Mouse (Mus musculus) midbrain, embryonic 16.5 days (tissue): ENCODE results near the gene Zbtb24. TPM values are rescaled to one million over a fixed set of nuclear protein-coding genes. Genes with fewer than 3 reads are reported as not detected.

Experiments used
- ATAC-seq: fragments of 200-750 bp; cut with Nextera tagmentation; 2 replicates; pipeline ENCODE4 v1.8.0; 2017; ENCODE audit warnings: moderate TSS enrichment
- H3K27ac ChIP-seq: fragments of 300-500 bp; sonication (generic); 2 replicates; pipeline ENCODE4 v1.5.1; 2014; ENCODE audit warnings: mild to moderate bottlenecking, low read length, mixed read lengths
- H3K27me3 ChIP-seq: fragments of 300-500 bp; sonication (generic); 2 replicates; pipeline ENCODE4 v1.6.1; 2014; ENCODE audit warnings: low read depth, low read length, mixed read lengths; ENCODE audit not compliant: control insufficient read depth, insufficient read depth
- H3K36me3 ChIP-seq: fragments of 300-500 bp; sonication (generic); 2 replicates; pipeline ENCODE4 v1.6.1; 2014; ENCODE audit warnings: mild to moderate bottlenecking, low read length, moderate library complexity, mixed read lengths; ENCODE audit not compliant: control insufficient read depth, insufficient read depth
- H3K4me1 ChIP-seq: fragments of 300-500 bp; sonication (generic); 2 replicates; pipeline ENCODE4 v1.6.1; 2014; ENCODE audit warnings: mild to moderate bottlenecking, low read length, mixed read lengths; ENCODE audit not compliant: control insufficient read depth, insufficient read depth
- H3K4me2 ChIP-seq: fragments of 300-500 bp; sonication (generic); 2 replicates; pipeline ENCODE4 v1.6.1; 2014; ENCODE audit warnings: mild to moderate bottlenecking, low read length, mixed read lengths
- H3K4me3 ChIP-seq: fragments of 300-500 bp; sonication (generic); 2 replicates; pipeline ENCODE4 v1.5.1; 2014; ENCODE audit warnings: low read depth, mild to moderate bottlenecking, low read length, moderate library complexity, mixed read lengths
- H3K9ac ChIP-seq: fragments of 300-500 bp; sonication (generic); 2 replicates; pipeline ENCODE4 v1.6.1; 2014; ENCODE audit warnings: low read depth, low read length, mixed read lengths
- H3K9me3 ChIP-seq: fragments of 300-500 bp; sonication (generic); replicated peaks from 2 replicates; pipeline ENCODE4 v1.6.1; 2014; ENCODE audit warnings: mild to moderate bottlenecking, low read length, mixed read lengths; ENCODE audit not compliant: control insufficient read depth, poor library complexity, severe bottlenecking
- WGBS: fragments of 180-500 bp; shearing (Covaris S2); extraction: QIAGEN DNeasy Blood & Tissue Kit; methylation state at CpG from one replicate; pipeline ENCODE4 v1.1.7; 2014; 5-methylcytosine and 5-hydroxymethylcytosine counted together
- polyA plus RNA-seq: library from polyadenylated mRNA; unstranded; fragments of >200 nt; fragmentation: Nextera tagmentation; extraction: Ambion mirVana; gene quantifications from 2 replicates; pipeline ENCODE4 v1.2.1, GENCODE M21; 2015

Gene Zbtb24
- polyA plus RNA-seq, 1 experiment from 2014 or later: 19.3 TPM

DNA sequence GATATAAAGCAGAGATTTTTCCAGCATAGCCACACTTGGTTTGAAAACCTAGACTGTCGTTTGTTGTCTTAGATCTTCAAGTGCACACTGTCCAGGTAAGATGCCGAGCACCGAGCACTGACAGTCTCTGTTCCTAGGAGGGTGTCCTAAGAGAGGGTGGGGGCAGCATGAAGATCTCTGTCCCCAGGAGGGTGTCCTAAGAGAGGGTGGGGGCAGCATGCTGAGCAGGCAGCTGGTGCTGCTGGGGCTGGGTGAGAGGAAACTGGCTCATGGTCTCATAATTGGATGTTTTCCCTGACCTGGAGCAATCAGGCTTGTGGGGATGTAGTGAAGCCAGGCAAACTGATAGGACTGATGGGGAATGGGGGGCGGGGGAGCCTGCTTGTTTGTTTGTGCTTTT is 9.8 kb downstream of the Zbtb24 start:
- H3K4me2 ChIP-seq: no peak overlapping the region
- H3K9ac ChIP-seq: no peak overlapping the region
- no peak overlapping the region for H3K4me3 ChIP-seq
- H3K27ac ChIP-seq: no peak overlapping the region
- 77% methylated on average over 4 of the region's 4 CpGs for WGBS
- no peaks in the 10 kb centered on the region for H3K27me3 ChIP-seq
- no peaks in the 10 kb centered on the region for H3K9me3 ChIP-seq
- peaks cover 27% of the 10 kb centered on the region for H3K36me3 ChIP-seq
- no peak for ATAC-seq
- no peaks in the 10 kb centered on the region for H3K4me1 ChIP-seq

DNA sequence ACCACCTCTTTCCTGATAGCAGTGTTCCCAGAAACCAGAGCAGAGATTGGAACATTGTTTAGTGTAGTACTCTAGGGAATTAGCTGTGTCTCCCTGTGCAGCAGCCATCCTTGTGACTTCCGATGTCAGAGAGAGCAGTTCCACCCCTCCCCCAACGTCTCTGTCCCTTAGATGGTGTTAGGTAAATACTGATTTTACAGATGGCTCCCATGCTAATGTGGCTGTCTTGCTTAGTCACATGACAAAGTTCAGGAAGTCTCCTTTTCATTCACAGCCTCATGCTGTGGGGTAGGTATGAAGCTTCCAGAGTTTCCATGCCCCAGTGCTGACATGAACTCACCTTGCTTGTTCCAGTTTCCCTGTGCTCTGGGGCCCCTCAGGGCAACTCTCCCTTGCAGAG is 10.3 kb downstream of the Zbtb24 start:
- Histone ChIP-seq H3K4me3 (no peak overlapping the region), H3K4me2 (no peak overlapping the region), H3K36me3 (peaks cover 24% of the 10 kb centered on the region), H3K4me1 (no peaks in the 10 kb centered on the region), H3K9me3 (no peaks in the 10 kb centered on the region), H3K9ac (no peak overlapping the region), H3K27ac (no peak overlapping the region), H3K27me3 (no peaks in the 10 kb centered on the region)
- no peak for ATAC-seq
- 42% methylated on average over 2 of the region's 2 CpGs for WGBS

DNA sequence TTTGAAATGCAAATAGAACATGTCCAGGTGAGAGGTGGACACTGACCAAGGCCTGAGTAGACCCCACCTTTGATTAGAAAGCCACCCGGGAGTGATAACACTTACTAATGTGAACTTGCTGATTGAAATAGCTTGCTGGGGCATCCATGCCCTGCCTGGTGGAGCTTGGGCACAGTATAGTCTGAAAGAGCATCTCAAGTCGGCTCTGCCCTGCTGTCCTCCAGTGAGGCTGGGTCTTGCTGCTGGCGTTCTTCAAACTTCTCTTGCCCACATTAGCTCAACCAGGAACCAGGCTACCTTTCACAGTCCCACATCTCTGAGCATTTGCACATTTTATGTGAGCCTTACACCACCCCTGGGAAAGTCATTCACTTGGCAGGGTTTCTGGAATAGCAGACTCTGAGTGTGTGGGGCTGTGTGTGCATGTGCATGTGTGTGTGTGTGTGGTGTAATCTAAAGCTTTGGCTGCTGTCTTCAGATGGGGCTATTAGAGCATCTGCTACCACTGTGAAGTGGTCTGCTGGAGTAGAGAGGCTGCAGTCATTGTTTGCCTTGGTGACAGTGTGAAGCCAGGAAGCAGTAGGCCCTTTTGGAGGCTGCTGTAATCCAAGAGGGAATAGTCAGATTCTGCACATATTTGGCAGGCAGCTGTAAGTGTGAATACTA is 11.0 kb downstream of the Zbtb24 start:
- Histone ChIP-seq H3K9me3 (no peaks in the 10 kb centered on the region), H3K27me3 (no peaks in the 10 kb centered on the region), H3K9ac (no peak overlapping the region), H3K27ac (no peak overlapping the region), H3K4me2 (no peak overlapping the region), H3K4me3 (no peak overlapping the region), H3K36me3 (peaks cover 19% of the 10 kb centered on the region), H3K4me1 (no peaks in the 10 kb centered on the region)
- WGBS: 83% methylated on average over 3 of the region's 3 CpGs
- no peak for ATAC-seq

DNA sequence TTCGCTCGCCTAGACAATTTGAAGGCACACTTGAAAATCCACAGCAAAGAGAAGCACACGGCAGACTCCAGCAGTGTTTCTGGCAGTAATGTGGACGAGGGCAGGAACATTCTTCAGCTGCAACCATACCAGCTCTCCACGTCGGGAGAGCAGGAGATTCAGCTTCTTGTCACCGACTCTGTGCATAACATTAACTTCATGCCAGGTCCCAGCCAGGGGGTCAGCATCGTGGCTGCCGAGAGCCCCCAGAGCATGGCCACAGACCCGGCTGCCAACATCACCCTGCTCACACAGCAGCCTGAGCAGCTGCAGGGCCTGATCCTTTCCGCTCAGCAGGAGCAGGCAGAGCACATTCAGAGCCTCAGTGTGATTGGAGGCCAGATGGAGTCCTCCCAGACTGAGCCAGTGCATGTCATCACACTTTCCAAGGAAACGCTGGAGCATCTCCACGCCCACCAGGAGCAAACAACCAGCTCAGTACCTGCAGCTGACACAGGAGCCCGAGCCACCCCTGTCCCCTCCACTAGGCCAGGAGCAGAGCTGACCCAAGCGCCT is 14.3 kb downstream of the Zbtb24 start:
- 38% methylated on average over 15 of the region's 15 CpGs for WGBS
- H3K27ac ChIP-seq: no peak overlapping the region
- no peak overlapping the region for H3K9ac ChIP-seq
- H3K4me2 ChIP-seq: no peak overlapping the region
- no peaks in the 10 kb centered on the region for H3K27me3 ChIP-seq
- no peaks in the 10 kb centered on the region for H3K4me1 ChIP-seq
- H3K4me3 ChIP-seq: no peak overlapping the region
- no peaks in the 10 kb centered on the region for H3K9me3 ChIP-seq
- ATAC-seq: no peak; the same call in 1 of the 2 replicates
- H3K36me3 ChIP-seq: peaks cover 13% of the 10 kb centered on the region

DNA sequence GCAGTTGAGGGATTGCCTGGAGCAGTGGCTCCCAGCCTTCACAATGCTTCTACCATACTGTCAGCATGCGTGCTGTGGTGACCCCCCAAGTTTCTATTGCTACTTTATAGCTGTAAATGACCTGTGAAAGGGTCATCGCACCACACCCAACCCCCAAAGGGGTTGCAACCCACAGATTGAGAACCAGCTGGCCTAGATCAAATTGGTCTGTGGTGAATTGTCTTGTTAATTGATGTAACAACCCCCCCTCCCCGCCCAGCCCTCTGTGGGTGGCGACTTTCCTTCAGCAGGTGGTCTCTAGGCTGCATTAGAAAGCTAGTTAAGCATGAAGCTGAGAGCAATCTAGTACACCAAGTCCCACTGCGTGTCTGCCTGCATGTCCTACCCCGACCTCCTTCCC is 17.1 kb downstream of the Zbtb24 start:
- 33% methylated on average over 6 of the region's 6 CpGs for WGBS
- Histone ChIP-seq H3K4me1 (no peaks in the 10 kb centered on the region), H3K4me3 (no peak overlapping the region), H3K9me3 (no peaks in the 10 kb centered on the region), H3K27me3 (no peaks in the 10 kb centered on the region), H3K27ac (no peak overlapping the region), H3K36me3 (peaks cover 13% of the 10 kb centered on the region), H3K4me2 (no peak overlapping the region), H3K9ac (no peak overlapping the region)
- ATAC-seq: no peak

DNA sequence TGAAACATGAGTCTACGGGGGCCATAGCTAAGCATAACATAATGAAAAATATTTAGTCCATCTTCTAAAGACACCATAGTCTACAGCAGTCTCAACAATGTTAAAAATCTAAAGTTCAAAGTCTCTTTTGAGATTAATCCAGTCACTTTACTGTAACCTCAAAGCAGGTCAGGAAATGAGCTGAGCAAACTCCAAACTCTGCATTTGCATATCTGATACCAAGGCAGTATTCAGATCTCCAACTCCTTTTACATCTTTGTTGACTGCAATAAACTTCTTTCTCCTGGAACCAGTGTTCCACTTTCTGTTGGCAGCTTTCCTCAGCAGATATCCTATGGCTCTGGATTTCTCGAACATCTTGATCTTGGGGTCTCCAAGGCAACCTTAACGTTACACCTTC is 20.5 kb downstream of the Zbtb24 start:
- Histone ChIP-seq H3K27ac (no peak overlapping the region), H3K4me1 (0 out of 2 replicates have a peak, but pooled peaks cover under 1% of the 10 kb centered on the region), H3K4me2 (no peak overlapping the region), H3K27me3 (no peaks in the 10 kb centered on the region), H3K4me3 (no peak overlapping the region), H3K9me3 (no peaks in the 10 kb centered on the region), H3K36me3 (0 out of 2 replicates have a peak, but pooled peaks cover 2% of the 10 kb centered on the region), H3K9ac (no peak overlapping the region)
- no peak for ATAC-seq
- 85% methylated on average over 3 of the region's 3 CpGs for WGBS

DNA sequence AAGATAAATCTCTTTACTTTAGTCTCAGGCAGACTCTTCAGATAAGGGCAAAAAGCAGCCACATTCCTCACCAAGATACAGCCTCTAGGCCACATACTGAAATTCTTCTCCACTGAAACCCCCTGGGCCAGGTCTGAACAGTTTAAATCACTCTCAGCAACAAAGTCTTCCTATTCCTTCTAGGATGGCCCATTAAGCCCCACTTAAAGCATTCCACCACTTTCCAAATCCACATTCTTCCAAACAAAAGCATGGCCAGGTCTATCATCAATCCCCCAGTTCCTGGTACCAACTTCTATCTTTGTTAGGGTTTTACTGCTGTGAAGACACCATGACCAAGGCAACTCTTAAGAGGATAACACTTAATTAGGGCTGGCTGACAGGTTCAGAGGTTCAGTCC is 22.4 kb downstream of the Zbtb24 start:
- Histone ChIP-seq H3K4me2 (no peak overlapping the region), H3K27me3 (no peaks in the 10 kb centered on the region), H3K4me3 (no peak overlapping the region), H3K27ac (no peak overlapping the region), H3K9ac (no peak overlapping the region), H3K36me3 (0 out of 2 replicates have a peak, but pooled peaks cover 2% of the 10 kb centered on the region), H3K9me3 (no peaks in the 10 kb centered on the region), H3K4me1 (peaks cover 8% of the 10 kb centered on the region; the same call in 1 of the 2 replicates)
- no peak for ATAC-seq

DNA sequence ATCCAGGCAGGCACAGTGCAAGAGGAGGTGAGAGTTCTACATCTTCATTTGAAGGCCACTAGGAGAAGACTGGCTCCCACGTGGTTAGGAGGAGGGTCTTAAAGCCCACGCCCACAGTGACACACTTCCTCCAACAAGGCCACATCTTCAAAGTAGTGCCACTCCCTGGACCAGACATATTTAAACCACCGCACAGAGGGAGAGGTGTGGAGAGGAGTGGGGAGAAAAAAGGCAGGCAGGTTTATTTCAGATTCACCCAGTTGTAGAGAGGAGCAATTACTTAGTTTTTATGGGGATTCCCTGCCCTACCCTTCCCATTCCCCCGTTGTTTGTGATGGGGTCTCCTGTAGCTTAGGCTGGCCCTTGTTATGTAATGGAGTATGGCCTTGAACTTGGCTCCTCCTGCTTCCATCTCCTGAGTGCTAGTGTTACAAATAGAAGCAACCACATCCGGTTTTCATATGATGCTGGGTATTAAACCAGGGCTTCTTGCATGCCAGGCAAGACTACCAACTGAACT is 22.8 kb downstream of the Zbtb24 start:
- WGBS: 80% methylated on average over 5 of the region's 5 CpGs
- no peaks in the 10 kb centered on the region for H3K9me3 ChIP-seq
- ATAC-seq: no peak
- no peak overlapping the region for H3K27ac ChIP-seq
- H3K27me3 ChIP-seq: no peaks in the 10 kb centered on the region
- H3K4me2 ChIP-seq: no peak overlapping the region
- H3K4me3 ChIP-seq: no peak overlapping the region
- H3K9ac ChIP-seq: no peak overlapping the region
- peaks cover 8% of the 10 kb centered on the region; the same call in 1 of the 2 replicates for H3K4me1 ChIP-seq
- 0 out of 2 replicates have a peak, but pooled peaks cover 2% of the 10 kb centered on the region for H3K36me3 ChIP-seq

DNA sequence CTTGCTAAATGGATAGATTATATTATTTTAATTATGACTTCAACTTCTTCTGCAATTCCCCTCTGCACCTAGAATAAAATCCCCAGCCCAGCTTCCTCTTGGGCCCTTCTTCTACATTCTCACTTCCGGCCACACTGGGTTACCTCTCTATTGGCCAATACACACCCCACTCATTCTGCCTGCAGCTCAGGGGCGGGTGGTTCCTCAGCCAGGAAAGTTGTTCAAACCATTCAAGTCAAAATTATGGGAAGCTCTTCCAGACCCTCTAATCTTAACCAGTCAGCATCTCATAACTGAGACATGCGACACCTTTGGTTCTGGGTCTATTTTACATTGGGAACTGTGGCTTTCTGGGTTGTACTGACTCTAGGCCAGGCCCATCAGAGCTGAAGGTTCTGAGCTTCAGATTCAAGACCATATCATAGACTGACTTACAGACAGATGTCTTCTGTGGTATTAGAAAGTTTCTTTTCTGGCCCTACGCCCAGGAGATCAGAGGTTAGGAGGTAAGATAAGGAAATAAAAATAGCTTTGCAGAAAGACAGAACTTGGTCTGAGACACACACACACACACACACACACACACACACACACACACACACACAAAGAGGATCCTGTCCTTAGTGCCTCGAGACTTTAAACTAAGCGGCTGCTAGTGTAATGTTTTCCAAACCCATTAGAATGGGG is 23.7 kb downstream of the Zbtb24 start:
- H3K36me3 ChIP-seq: no peaks in the 10 kb centered on the region
- no peak overlapping the region for H3K4me2 ChIP-seq
- no peaks in the 10 kb centered on the region for H3K27me3 ChIP-seq
- H3K9me3 ChIP-seq: no peaks in the 10 kb centered on the region
- WGBS: 81% methylated on average over 6 of the region's 6 CpGs
- no peak for ATAC-seq
- H3K4me3 ChIP-seq: no peak overlapping the region
- H3K27ac ChIP-seq: no peak overlapping the region
- no peak overlapping the region for H3K9ac ChIP-seq
- H3K4me1 ChIP-seq: peaks cover 8% of the 10 kb centered on the region; the same call in 1 of the 2 replicates
